Mouse (Mus musculus) hindbrain, postnatal 0 days (tissue): Measurements from ENCODE around the gene Rd3. TPM values are rescaled to one million over a fixed set of nuclear protein-coding genes. Genes with fewer than 3 reads are reported as not detected.

Source experiments
- ATAC-seq: fragments of 200-750 bp; cut with Nextera tagmentation; 2 replicates; pipeline ENCODE4 v1.8.0; 2017; ENCODE audit warnings: mild to moderate bottlenecking, moderate TSS enrichment, moderate library complexity
- DNase-seq: peaks from one replicate; pipeline ENCODE4 v3.0.0-alpha.2; 2015; ENCODE audit warnings: low spot score
- H3K27ac ChIP-seq: fragments of 300-500 bp; sonication (generic); 2 replicates; pipeline ENCODE4 v1.5.1; 2014; ENCODE audit warnings: mild to moderate bottlenecking
- H3K27me3 ChIP-seq: fragments of 300-500 bp; sonication (generic); 2 replicates; pipeline ENCODE4 v1.6.1; 2014; ENCODE audit warnings: low read length, mixed read lengths; ENCODE audit not compliant: insufficient read depth
- H3K36me3 ChIP-seq: fragments of 300-500 bp; sonication (generic); 2 replicates; pipeline ENCODE4 v1.6.1; 2014; ENCODE audit warnings: low read length, mixed read lengths; ENCODE audit not compliant: insufficient read depth
- H3K4me1 ChIP-seq: fragments of 300-500 bp; sonication (generic); 2 replicates; pipeline ENCODE4 v1.6.1; 2014; ENCODE audit warnings: antibody characterized with exemption, low read length, mixed read lengths; ENCODE audit not compliant: insufficient read depth
- H3K4me2 ChIP-seq: fragments of 300-500 bp; sonication (generic); 2 replicates; pipeline ENCODE4 v1.6.1; 2014; ENCODE audit warnings: low read depth, mild to moderate bottlenecking, low read length, moderate library complexity, mixed read lengths
- H3K4me3 ChIP-seq: fragments of 300-500 bp; sonication (generic); 2 replicates; pipeline ENCODE4 v1.5.1; 2014; ENCODE audit warnings: low read length
- H3K9ac ChIP-seq: fragments of 300-500 bp; sonication (generic); replicated peaks from 2 replicates; pipeline ENCODE4 v1.6.1; 2014; ENCODE audit warnings: mild to moderate bottlenecking, low read length, moderate library complexity, mixed read lengths
- H3K9me3 ChIP-seq: fragments of 300-500 bp; sonication (generic); 2 replicates; pipeline ENCODE4 v1.6.1; 2016; ENCODE audit warnings: low read length, mixed read lengths
- CTCF ChIP-seq: IDR thresholded peaks from 2 replicates; pipeline ENCODE4 v1.5.1; 2016; ENCODE audit warnings: antibody characterized with exemption, control low read depth, low read depth
- WGBS: fragments of 180-500 bp; shearing (Covaris S2); extraction: QIAGEN DNeasy Blood & Tissue Kit; methylation state at CpG from one replicate; pipeline ENCODE4 v1.1.7; 2014; 5-methylcytosine and 5-hydroxymethylcytosine counted together
- polyA plus RNA-seq: library from polyadenylated mRNA; unstranded; fragments of >200 nt; fragmentation: Nextera tagmentation; extraction: Ambion mirVana; gene quantifications from 2 replicates; pipeline ENCODE4 v1.2.1, GENCODE M21; 2015
- total RNA-seq: library from RNA; depleted of rRNA; stranded (reverse); fragments of >200 nt; gene quantifications from 2 replicates; pipeline ENCODE4 v1.2.3, GENCODE M21; 2014; rRNA removed

Gene Rd3
- total RNA-seq (1.8 and 2.2 TPM in 2 replicates), polyA plus RNA-seq (2.6 and 3.0 TPM in 2 replicates)

DNA sequence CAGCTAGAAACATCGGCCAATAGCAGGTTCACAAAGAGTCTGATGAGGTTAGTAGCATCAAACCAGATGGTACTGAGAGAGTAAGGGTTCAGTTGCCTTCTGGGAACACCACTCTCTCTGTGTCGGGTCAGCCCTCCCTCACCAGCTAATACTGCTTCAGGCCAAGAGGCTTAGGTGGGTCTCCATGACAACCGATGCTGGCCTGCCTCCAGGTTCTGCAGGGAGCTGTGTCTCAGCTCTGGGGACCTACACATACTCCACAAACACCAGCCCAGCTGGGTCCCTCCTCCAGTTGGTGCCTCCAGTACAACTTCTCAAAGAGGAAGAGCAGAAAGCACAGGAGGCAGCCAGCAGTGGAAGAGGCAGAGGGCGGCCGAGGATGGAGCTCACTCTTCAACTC, at the start of gene Rd3:
Rd3 (plus strand) TSS at position 184 of the 400 bp plus-strand sequence.
- H3K36me3 ChIP-seq, result no peaks in the 10 kb centered on the region
- H3K9ac ChIP-seq, result no peak within 1 kb of the TSS
- peaks cover 9% of the 10 kb centered on the region; the same call in 1 of the 2 replicates for H3K4me1 ChIP-seq
- H3K4me3 ChIP-seq, result no peak within 1 kb of the TSS
- no peak within 1 kb of the TSS for H3K27ac ChIP-seq
- ATAC-seq (peak; percentile 82), DNase-seq (peak; percentile 83)
- TF ChIP-seq CTCF, result no peak
- no peaks in the 10 kb centered on the region for H3K9me3 ChIP-seq
- WGBS, result 36% methylated on average over 5 of the region's 5 CpGs
- H3K4me2 ChIP-seq, result 0 out of 2 replicates have a peak within 1 kb of the TSS, but pooled peaks have one; percentile 3
- no peaks in the 10 kb centered on the region for H3K27me3 ChIP-seq

DNA sequence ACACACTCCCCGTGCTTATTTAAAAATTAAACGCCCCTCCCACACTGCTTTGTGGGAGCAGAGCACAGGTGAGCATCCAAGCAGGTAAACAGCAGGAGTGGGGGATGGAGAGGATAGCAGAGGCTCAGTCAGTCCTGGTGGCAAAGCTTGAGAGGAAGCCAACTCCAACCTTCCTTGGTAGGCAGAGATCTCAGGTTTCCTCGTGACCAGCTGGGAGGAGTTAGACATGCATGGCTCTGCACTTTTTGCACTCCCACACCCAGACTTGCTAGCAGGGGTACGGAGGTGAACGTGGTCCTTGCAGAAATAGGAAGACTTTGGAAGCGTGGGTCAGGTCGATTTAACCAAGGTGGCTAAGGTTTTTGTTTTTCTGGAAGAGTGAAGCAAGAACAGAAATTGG, 48.8 kb upstream of the Rd3 start:
- H3K9me3 ChIP-seq, result no peaks in the 10 kb centered on the region
- no peak overlapping the region for H3K27ac ChIP-seq
- H3K9ac ChIP-seq, result no peak overlapping the region
- WGBS, result 79% methylated on average over 7 of the region's 7 CpGs
- no peaks in the 10 kb centered on the region for H3K36me3 ChIP-seq
- no peak overlapping the region for H3K4me2 ChIP-seq
- DNase-seq (no peak), ATAC-seq (no peak)
- no peaks in the 10 kb centered on the region for H3K4me1 ChIP-seq
- no peak for TF ChIP-seq CTCF
- H3K4me3 ChIP-seq, result no peak overlapping the region
- H3K27me3 ChIP-seq, result no peaks in the 10 kb centered on the region

DNA sequence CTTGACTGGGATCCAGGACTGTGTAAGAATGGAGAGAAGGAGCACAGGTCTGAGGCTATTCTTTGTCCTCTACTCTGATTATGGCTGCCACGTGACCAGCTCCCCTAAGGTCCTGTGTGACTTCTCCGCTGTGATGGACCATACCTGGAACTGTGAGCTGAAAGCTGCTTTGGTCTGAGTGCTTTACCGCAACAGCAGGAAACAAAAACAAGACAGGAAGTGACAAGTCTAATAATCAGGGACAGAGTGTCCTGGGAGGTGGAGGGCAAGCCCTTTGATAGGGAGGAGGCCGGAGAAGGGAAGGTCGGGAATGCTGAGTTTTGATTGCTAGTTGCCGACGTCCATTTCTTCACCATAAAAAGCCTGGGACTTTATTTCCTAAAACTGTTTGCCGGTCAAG, 48.1 kb upstream of the Rd3 start:
- H3K4me2 ChIP-seq, result no peak overlapping the region
- no peak for ATAC-seq

DNA sequence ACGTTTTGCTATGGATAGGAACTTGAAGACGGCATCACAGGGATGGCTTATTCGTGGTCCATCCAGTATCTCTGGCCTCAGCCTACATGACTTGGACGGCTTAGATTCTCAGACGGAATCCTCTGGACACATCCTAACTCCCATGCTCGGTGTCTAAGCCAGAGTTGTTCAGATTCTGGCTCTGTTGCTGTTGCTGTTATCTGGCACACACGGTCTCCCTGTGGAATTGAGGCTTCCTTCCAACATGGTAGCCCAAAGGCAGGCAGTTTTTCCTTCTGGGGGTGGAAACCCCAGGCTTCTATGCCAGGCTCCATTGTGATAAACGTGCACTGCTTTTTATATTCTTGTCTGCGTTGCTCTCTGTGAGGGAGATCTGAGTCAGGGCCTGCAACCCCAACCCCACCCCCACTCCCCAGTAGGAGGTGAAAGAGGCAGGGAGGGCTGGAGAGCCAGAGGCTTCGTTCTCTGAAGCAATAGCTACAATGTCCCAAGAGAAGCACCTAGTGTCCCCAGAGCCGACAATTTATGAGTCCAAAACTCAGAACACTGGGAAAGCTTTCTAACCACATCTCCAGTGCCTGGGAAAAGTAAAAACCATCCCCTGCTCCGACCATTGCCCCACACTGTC, 47.2 kb upstream of the Rd3 start:
- Histone ChIP-seq H3K36me3 (no peaks in the 10 kb centered on the region), H3K27ac (no peak overlapping the region), H3K4me1 (no peaks in the 10 kb centered on the region), H3K4me2 (no peak overlapping the region), H3K9me3 (no peaks in the 10 kb centered on the region), H3K9ac (no peak overlapping the region), H3K4me3 (no peak overlapping the region), H3K27me3 (no peaks in the 10 kb centered on the region)
- 62% methylated on average over 12 of the region's 12 CpGs for WGBS
- ATAC-seq (no peak), DNase-seq (no peak)
- no peak for TF ChIP-seq CTCF

More for the DNA sequence above, 48.1 kb upstream of the Rd3 start:
- Histone ChIP-seq H3K4me1 (no peaks in the 10 kb centered on the region), H3K4me3 (no peak overlapping the region), H3K27me3 (no peaks in the 10 kb centered on the region), H3K9ac (no peak overlapping the region), H3K27ac (no peak overlapping the region), H3K9me3 (no peaks in the 10 kb centered on the region), H3K36me3 (no peaks in the 10 kb centered on the region)
- DNase-seq, result no peak
- no peak for TF ChIP-seq CTCF
- 84% methylated on average over 8 of the region's 8 CpGs for WGBS

DNA sequence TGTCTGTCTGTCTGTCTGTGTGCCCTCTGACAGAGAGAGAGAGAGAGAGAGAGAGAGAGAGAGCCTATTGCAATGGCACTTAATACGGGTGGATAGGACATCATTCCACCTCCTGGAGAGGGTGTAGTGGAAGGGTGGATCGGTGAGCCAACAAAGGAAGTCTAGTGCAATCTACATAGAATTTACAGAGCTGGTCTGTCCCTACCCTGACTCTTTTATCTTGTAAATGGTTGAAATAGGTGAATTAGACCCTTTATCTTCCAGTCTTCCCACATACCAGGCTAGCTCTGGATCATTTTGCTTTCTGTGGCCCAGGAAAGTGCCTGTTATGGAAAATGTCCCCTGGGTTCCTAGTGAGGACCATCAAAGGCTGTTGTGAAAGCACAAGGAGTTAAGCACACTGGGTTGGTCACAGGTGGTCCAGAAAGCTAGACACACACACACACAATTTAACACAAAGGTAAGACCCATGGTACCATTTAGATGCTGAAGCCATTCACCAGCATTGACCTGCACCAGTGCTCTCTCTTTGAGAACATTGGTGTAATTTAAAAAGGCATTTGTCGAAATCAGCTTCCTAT, 46.6 kb upstream of the Rd3 start:
- H3K9ac ChIP-seq, result no peak overlapping the region
- WGBS, result 79% methylated on average over 3 of the region's 3 CpGs
- no peak for ATAC-seq

DNA sequence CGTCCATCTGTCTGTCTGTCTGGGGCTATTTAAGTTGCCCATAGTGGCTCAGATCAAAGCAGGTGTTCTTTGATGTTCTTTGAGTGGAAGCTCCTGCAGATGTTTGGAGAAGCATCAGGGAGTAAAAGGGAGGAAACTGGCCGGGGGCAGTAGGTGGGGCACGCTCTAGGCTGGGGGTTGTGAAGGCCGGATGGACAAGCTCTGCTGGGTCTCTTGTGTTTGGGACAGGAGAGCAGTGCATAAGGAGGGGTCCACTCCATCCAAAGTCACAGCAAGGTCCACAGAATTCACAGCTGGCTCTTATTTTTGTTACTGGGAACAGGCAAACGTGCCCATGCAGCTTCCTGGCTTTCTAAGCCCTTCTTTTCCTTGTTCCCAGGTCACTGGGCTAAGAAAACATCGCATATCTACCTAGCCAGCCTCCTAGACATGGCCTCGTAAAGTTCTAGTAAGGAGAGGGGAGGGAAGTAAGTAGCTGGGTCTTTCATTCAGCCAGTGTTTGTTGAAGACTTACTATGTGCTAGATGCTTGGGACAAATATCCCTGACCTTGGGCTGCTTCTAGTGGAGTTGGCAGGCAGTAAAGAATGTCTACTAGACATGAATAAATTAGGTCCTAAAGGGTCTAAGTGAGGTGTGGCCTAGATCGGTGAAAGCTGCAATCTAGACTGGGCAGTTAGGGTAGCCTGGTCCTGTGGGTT, 44.7 kb upstream of the Rd3 start:
- H3K36me3 ChIP-seq, result no peaks in the 10 kb centered on the region
- H3K27me3 ChIP-seq, result no peaks in the 10 kb centered on the region
- no peaks in the 10 kb centered on the region for H3K9me3 ChIP-seq
- H3K27ac ChIP-seq, result no peak overlapping the region
- ATAC-seq (no peak), DNase-seq (no peak)
- no peaks in the 10 kb centered on the region for H3K4me1 ChIP-seq
- no peak for TF ChIP-seq CTCF
- no peak overlapping the region for H3K4me3 ChIP-seq
- WGBS, result 75% methylated on average over 8 of the region's 8 CpGs
- no peak overlapping the region for H3K9ac ChIP-seq
- H3K4me2 ChIP-seq, result no peak overlapping the region

More for the DNA sequence above, 46.6 kb upstream of the Rd3 start:
- no peaks in the 10 kb centered on the region for H3K36me3 ChIP-seq
- H3K27ac ChIP-seq, result no peak overlapping the region
- no peaks in the 10 kb centered on the region for H3K4me1 ChIP-seq
- H3K27me3 ChIP-seq, result no peaks in the 10 kb centered on the region
- no peak overlapping the region for H3K4me3 ChIP-seq
- no peak for TF ChIP-seq CTCF
- no peak for DNase-seq
- H3K9me3 ChIP-seq, result no peaks in the 10 kb centered on the region
- H3K4me2 ChIP-seq, result no peak overlapping the region
